Comparison of ENCODE assay signal across 21 mouse cellular contexts in the genomic region with DNA sequence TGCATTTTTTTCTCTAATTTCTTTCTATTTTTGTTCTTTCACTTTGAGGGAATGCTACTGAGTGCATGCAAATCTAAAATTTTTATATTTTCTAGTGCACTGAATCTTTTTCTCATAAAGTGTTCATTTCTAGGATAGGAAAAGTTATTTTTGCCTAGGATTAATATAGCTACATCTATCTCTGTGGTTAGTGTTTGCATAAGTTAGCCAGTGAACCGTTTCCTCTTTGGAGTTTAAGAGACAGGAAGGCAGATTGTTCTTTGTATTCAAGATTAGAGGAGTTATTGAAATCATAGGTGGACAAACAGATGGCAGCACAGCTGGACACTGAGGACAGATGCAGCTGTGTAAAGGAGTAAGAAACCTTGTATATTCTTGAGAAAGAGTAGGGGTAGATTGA. TPM values are rescaled to one million over a fixed set of nuclear protein-coding genes. Genes with fewer than 3 reads are reported as not detected.
"Had no signal": no experiment of that assay in that cellular context is flagged by ENCODE, and none has a peak within 500 bp of the region (broad histone marks: within the 10 kb centered on the region; RNA-seq: fewer than 3 reads in every experiment).

No protein-coding gene starts in this region.

- ATAC-seq: hindbrain, embryonic 16.5 days; inflammation-experienced regulatory T-cells, adult 6 months; intestine, embryonic 15.5 days; intestine, postnatal 0 days had no signal

- DNase-seq: gastrocnemius, adult 2 months; gastrocnemius, postnatal 10 days; gastrocnemius, postnatal 25 days; heart, adult 11 months; heart, adult 2 months; heart, postnatal 4 days; kidney, adult 18-20 months; kidney, adult 8-10 months; kidney, postnatal 10 days; kidney, postnatal 25 days; kidney, postnatal 4 days; liver had no signal

RNA-seq across cellular contexts. Expression of gene D930007J09Rik, which starts 36.7 kb away (rescaled TPM):
- total RNA-seq: gastrocnemius, adult 2 months; gastrocnemius, postnatal 10 days; gastrocnemius, postnatal 25 days; heart, adult 2 months; heart, postnatal 25 days; heart, postnatal 4 days; layer of hippocampus, adult 2 months; left cerebral cortex, adult 2 months had no signal

RNA-seq across cellular contexts. Expression of gene Serpinb1c, which starts 58.7 kb away (rescaled TPM):
- total RNA-seq: layer of hippocampus, adult 2 months; layer of hippocampus, postnatal 25 days; left cerebral cortex, adult 2 months; left cerebral cortex, postnatal 14 days had no signal
